Mouse (Mus musculus) testis, adult 2 months (tissue): ENCODE measurements around the gene Josd1.

Experiments
- CTCF ChIP-seq: fragments of 200-500 bp; IDR thresholded peaks from 2 replicates; pipeline ENCODE4 v1.5.1; 2012; ENCODE audit warnings: low read depth, mild to moderate bottlenecking, inconsistent platforms, low read length, moderate library complexity; ENCODE audit not compliant: control insufficient read depth, insufficient read depth, insufficient replicate concordance
- POLR2A ChIP-seq: fragments of 200-500 bp; IDR thresholded peaks from 2 replicates; pipeline ENCODE4 v1.6.1; 2012; ENCODE audit warnings: low read depth, mild to moderate bottlenecking, inconsistent platforms, low read length, moderate library complexity; ENCODE audit not compliant: control insufficient read depth

DNA sequence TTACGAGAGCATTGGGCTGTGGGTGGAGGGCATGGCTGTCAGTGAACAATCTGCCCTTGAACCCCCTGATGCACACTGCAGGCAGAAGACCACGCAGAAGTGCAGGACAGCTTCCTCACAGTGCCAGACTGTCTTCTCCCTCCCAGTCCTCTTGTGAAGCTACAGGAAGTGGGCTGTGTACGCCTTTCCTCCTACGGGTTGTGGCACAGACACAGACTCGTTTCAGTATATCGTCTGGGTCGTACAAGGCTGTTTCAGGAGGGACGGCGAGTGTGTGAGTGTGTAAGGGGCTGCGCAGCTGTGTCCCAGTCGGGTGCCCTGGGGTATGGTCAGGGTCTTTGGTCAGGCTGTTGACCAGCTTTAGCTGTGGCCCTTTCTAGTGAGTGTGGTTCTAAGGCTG, 6.0 kb upstream of the Josd1 start:
- TF ChIP-seq POLR2A (no peak), CTCF (no peak)
